Mouse (Mus musculus): ENCODE data around the gene Chordc1. TPM values are rescaled to one million over a fixed set of nuclear protein-coding genes. Genes with fewer than 3 reads are reported as not detected.
"Not testable (repeated sequence)": the region's sequence is repeated elsewhere in the genome, so short reads cannot be mapped to it uniquely, and the experiment has no call there.

The Chordc1 gene
- polyA plus RNA-seq (2012; fragmentation: generic; extraction: Trizol): 27.5 TPM
- long read RNA-seq, experiment 1, full-length matches to known transcripts: 46 of 55 reads
- long read RNA-seq, experiment 1, partial matches to known transcripts: 5 of 55 reads
- long read RNA-seq, experiment 1, other reads (novel, unspliced or antisense): 4 of 55 reads
- long read RNA-seq, experiment 2, full-length matches to known transcripts: 323 of 355 reads
- long read RNA-seq, experiment 2, partial matches to known transcripts: 5 of 355 reads
- long read RNA-seq, experiment 2, other reads (novel, unspliced or antisense): 27 of 355 reads

GRCm38 (mm10) chr9:18291571-18292429, at the start of gene Chordc1:
TSS of gene Chordc1 (plus strand) at chr9:18292125.
- no peak for TF ChIP-seq MYOG (IDR thresholded peaks at IDR 0.05; ENCODE audit: control insufficient read depth, extremely low read depth, insufficient read length)
- no peak for TF ChIP-seq CTCF (IDR thresholded peaks at IDR 0.05; ENCODE audit: control insufficient read depth, insufficient read depth, insufficient read length)
- TF ChIP-seq MAX (IDR thresholded peaks at IDR 0.05): peak; percentile 81
- Histone ChIP-seq H3ac (ENCODE audit: control insufficient read depth, insufficient read length, low read depth) (peak within 1 kb of the TSS; percentile 89), H3K79me3 (ENCODE audit: low read depth) (peaks cover 46% of the 10 kb centered on the region), H3K36me3 (ENCODE audit: control insufficient read depth, insufficient read depth) (peaks cover 14% of the 10 kb centered on the region), H3K27me3 (ENCODE audit: control insufficient read depth, insufficient read depth, insufficient read length) (no peaks in the 10 kb centered on the region), H3K79me2 (ENCODE audit: control insufficient read depth, insufficient read depth) (peaks cover 47% of the 10 kb centered on the region), H3K4me3 (ENCODE audit: insufficient read depth, poor library complexity, severe bottlenecking) (peak within 1 kb of the TSS; percentile 94)

GRCm38 (mm10) chr9:18275901-18276300, 16.0 kb upstream of the Chordc1 start:
- Histone ChIP-seq H3K79me2 (ENCODE audit: control insufficient read depth, insufficient read depth) (no peaks in the 10 kb centered on the region), H3K4me3 (ENCODE audit: insufficient read depth, poor library complexity, severe bottlenecking) (no peak overlapping the region), H3ac (ENCODE audit: control insufficient read depth, insufficient read length, low read depth) (no peak overlapping the region), H3K36me3 (ENCODE audit: control insufficient read depth, insufficient read depth) (no peaks in the 10 kb centered on the region), H3K27me3 (ENCODE audit: control insufficient read depth, insufficient read depth, insufficient read length) (no peaks in the 10 kb centered on the region), H3K79me3 (ENCODE audit: low read depth) (no peaks in the 10 kb centered on the region)
- no peak for TF ChIP-seq FOSL1 (IDR thresholded peaks at IDR 0.05; ENCODE audit: insufficient read depth, low read length, poor library complexity, severe bottlenecking)
- no peak for TF ChIP-seq MYOD1 (IDR thresholded peaks at IDR 0.05; ENCODE audit: control insufficient read depth, insufficient read length, low read depth)
- no peak for TF ChIP-seq MYOG (IDR thresholded peaks at IDR 0.05; ENCODE audit: control insufficient read depth, extremely low read depth, insufficient read length)
- no peak for TF ChIP-seq USF1 (IDR thresholded peaks at IDR 0.05; ENCODE audit: low read depth)
- no peak for TF ChIP-seq CTCF (IDR thresholded peaks at IDR 0.05; ENCODE audit: control insufficient read depth, insufficient read depth, insufficient read length)
- TF ChIP-seq MAX (IDR thresholded peaks at IDR 0.05): no peak
- no peak for TF ChIP-seq CEBPB (IDR thresholded peaks at IDR 0.05; ENCODE audit: low read depth)

- Histone ChIP-seq H3K79me2 (ENCODE audit: control insufficient read depth, insufficient read depth) (no peaks in the 10 kb centered on the region), H3ac (ENCODE audit: control insufficient read depth, insufficient read length, low read depth) (no peak overlapping the region), H3K4me3 (ENCODE audit: insufficient read depth, poor library complexity, severe bottlenecking) (no peak overlapping the region), H3K36me3 (ENCODE audit: control insufficient read depth, insufficient read depth) (no peaks in the 10 kb centered on the region), H3K27me3 (ENCODE audit: control insufficient read depth, insufficient read depth, insufficient read length) (no peaks in the 10 kb centered on the region), H3K79me3 (ENCODE audit: low read depth) (no peaks in the 10 kb centered on the region)
- TF ChIP-seq FOSL1 (IDR thresholded peaks at IDR 0.05; ENCODE audit: insufficient read depth, low read length, poor library complexity, severe bottlenecking) (no peak), MYOD1 (IDR thresholded peaks at IDR 0.05; ENCODE audit: control insufficient read depth, insufficient read length, low read depth) (no peak), MAX (IDR thresholded peaks at IDR 0.05) (no peak), CEBPB (IDR thresholded peaks at IDR 0.05; ENCODE audit: low read depth) (no peak), CTCF (IDR thresholded peaks at IDR 0.05; ENCODE audit: control insufficient read depth, insufficient read depth, insufficient read length) (no peak), USF1 (IDR thresholded peaks at IDR 0.05; ENCODE audit: low read depth) (no peak), MYOG (IDR thresholded peaks at IDR 0.05; ENCODE audit: control insufficient read depth, extremely low read depth, insufficient read length) (no peak)
Measured at GRCm38 (mm10) chr9:18276844-18277243, 15.1 kb upstream of the Chordc1 start.

- no peak overlapping the region for H3K4me3 ChIP-seq (ENCODE audit: insufficient read depth, poor library complexity, severe bottlenecking)
- no peaks in the 10 kb centered on the region for H3K79me2 ChIP-seq (ENCODE audit: control insufficient read depth, insufficient read depth)
- no peaks in the 10 kb centered on the region for H3K79me3 ChIP-seq (ENCODE audit: low read depth)
- H3ac ChIP-seq (ENCODE audit: control insufficient read depth, insufficient read length, low read depth): no peak overlapping the region
- TF ChIP-seq MAX (IDR thresholded peaks at IDR 0.05) (no peak), USF1 (IDR thresholded peaks at IDR 0.05; ENCODE audit: low read depth) (no peak), MYOD1 (IDR thresholded peaks at IDR 0.05; ENCODE audit: control insufficient read depth, insufficient read length, low read depth) (no peak), CEBPB (IDR thresholded peaks at IDR 0.05; ENCODE audit: low read depth) (no peak), FOSL1 (IDR thresholded peaks at IDR 0.05; ENCODE audit: insufficient read depth, low read length, poor library complexity, severe bottlenecking) (no peak), MYOG (IDR thresholded peaks at IDR 0.05; ENCODE audit: control insufficient read depth, extremely low read depth, insufficient read length) (no peak), CTCF (IDR thresholded peaks at IDR 0.05; ENCODE audit: control insufficient read depth, insufficient read depth, insufficient read length) (no peak)
- H3K27me3 ChIP-seq (ENCODE audit: control insufficient read depth, insufficient read depth, insufficient read length): peaks cover 4% of the 10 kb centered on the region
- H3K36me3 ChIP-seq (ENCODE audit: control insufficient read depth, insufficient read depth): no peaks in the 10 kb centered on the region
Measured at GRCm38 (mm10) chr9:18277497-18277896, 14.4 kb upstream of the Chordc1 start.

- H3K4me3 ChIP-seq (ENCODE audit: insufficient read depth, poor library complexity, severe bottlenecking); H3K79me3 ChIP-seq (ENCODE audit: low read depth); H3K36me3 ChIP-seq (ENCODE audit: control insufficient read depth, insufficient read depth); H3ac ChIP-seq (ENCODE audit: control insufficient read depth, insufficient read length, low read depth); H3K79me2 ChIP-seq (ENCODE audit: control insufficient read depth, insufficient read depth); H3K27me3 ChIP-seq (ENCODE audit: control insufficient read depth, insufficient read depth, insufficient read length): not testable (repeated sequence)
Measured at GRCm38 (mm10) chr9:18278693-18279092, 13.2 kb upstream of the Chordc1 start.
